Mouse (Mus musculus): ENCODE measurements around the gene Bri3.

GRCm38 (mm10) chr5:144288391-144288790 is 44.2 kb downstream of the Bri3 start:
- TF ChIP-seq CTCF (IDR thresholded peaks at IDR 0.05; ENCODE audit: borderline replicate concordance, control insufficient read depth, extremely low read depth, insufficient read depth, low read length, poor library complexity) (no peak), POLR2A (IDR thresholded peaks at IDR 0.05; ENCODE audit: control insufficient read depth, extremely low read depth, insufficient read depth, low read length, poor library complexity) (no peak)

Data from thymus, adult 2 months (tissue).